Mouse (Mus musculus) cortical plate, adult 2 months (tissue): ENCODE measurements at regions not wholly inside any gene's neighbourhood (a gene's known extent, or its start where the extent isn't known, plus 50 kb on each side); places are given as distances from the start of the nearest gene placed in this dataset.

ENCODE experiments used
- CTCF ChIP-seq: fragments of 200-500 bp; IDR thresholded peaks from 2 replicates; pipeline ENCODE4 v1.5.1; 2011; ENCODE audit warnings: mild to moderate bottlenecking, control low read depth, low read length; ENCODE audit not compliant: insufficient read depth; ENCODE audit errors: extremely low read depth
- POLR2A ChIP-seq: fragments of 200-500 bp; IDR thresholded peaks from 2 replicates; pipeline ENCODE4 v1.6.1; 2011; ENCODE audit warnings: mild to moderate bottlenecking, low read length, control low read depth; ENCODE audit not compliant: insufficient read depth; ENCODE audit errors: extremely low read depth

DNA sequence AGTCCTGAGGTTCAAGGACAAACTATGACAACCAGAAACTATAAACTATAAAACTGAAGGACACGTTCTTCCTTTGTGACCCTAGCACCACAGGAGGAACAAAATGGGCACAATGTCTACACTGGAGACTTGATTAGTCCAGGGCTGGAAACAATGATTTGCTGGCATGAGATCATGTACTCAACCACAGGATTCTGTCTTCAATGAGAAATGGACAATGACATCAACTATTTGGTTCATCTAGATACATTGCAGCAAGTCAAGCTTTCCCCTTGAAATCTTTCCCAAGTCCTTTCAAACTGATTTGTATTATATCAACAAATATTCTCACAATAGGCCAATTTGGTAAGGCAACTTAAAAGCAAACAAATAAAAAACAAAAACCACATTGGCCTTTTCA, 98.6 kb upstream of the Fn1 start:
- no peak for TF ChIP-seq POLR2A
- no peak for TF ChIP-seq CTCF
